Mouse (Mus musculus) forebrain, embryonic 16.5 days (tissue): Measurements from ENCODE around the gene Med8. TPM values are rescaled to one million over a fixed set of nuclear protein-coding genes. Genes with fewer than 3 reads are reported as not detected.

Source experiments
- ATAC-seq: fragments of 200-750 bp; cut with Nextera tagmentation; 2 replicates; pipeline ENCODE4 v1.8.0; 2017; ENCODE audit warnings: mild to moderate bottlenecking, moderate library complexity
- H3K27ac ChIP-seq: fragments of 300-500 bp; sonication (generic); 2 replicates; pipeline ENCODE4 v1.5.1; 2014; ENCODE audit warnings: low read length, control low read depth
- H3K27me3 ChIP-seq: fragments of 300-500 bp; sonication (generic); replicated peaks from 2 replicates; pipeline ENCODE4 v1.6.1; 2014; ENCODE audit warnings: low read length; ENCODE audit not compliant: control insufficient read depth, insufficient read depth
- H3K36me3 ChIP-seq: fragments of 300-500 bp; sonication (generic); 2 replicates; pipeline ENCODE4 v1.6.1; 2014; ENCODE audit not compliant: control insufficient read depth, insufficient read depth
- H3K4me1 ChIP-seq: fragments of 300-500 bp; sonication (generic); replicated peaks from 2 replicates; pipeline ENCODE4 v1.6.1; 2014; ENCODE audit warnings: low read length; ENCODE audit not compliant: control insufficient read depth, insufficient read depth
- H3K4me2 ChIP-seq: fragments of 300-500 bp; sonication (generic); 2 replicates; pipeline ENCODE4 v1.6.1; 2014; ENCODE audit warnings: mild to moderate bottlenecking, low read length, control low read depth
- H3K4me3 ChIP-seq: fragments of 300-500 bp; sonication (generic); replicated peaks from 2 replicates; pipeline ENCODE4 v1.5.1; 2014; ENCODE audit warnings: mild to moderate bottlenecking, low read length, control low read depth
- H3K9ac ChIP-seq: fragments of 300-500 bp; sonication (generic); replicated peaks from 2 replicates; pipeline ENCODE4 v1.6.1; 2014; ENCODE audit warnings: low read depth, low read length, control low read depth
- H3K9me3 ChIP-seq: fragments of 300-500 bp; sonication (generic); 2 replicates; pipeline ENCODE4 v1.6.1; 2016; ENCODE audit warnings: low read length; ENCODE audit not compliant: control insufficient read depth
- WGBS: fragments of 180-500 bp; shearing (Covaris S2); extraction: QIAGEN DNeasy Blood & Tissue Kit; methylation state at CpG from one replicate; pipeline ENCODE4 v1.1.7; 2014; 5-methylcytosine and 5-hydroxymethylcytosine counted together
- polyA plus RNA-seq: library from polyadenylated mRNA; unstranded; fragments of >200 nt; fragmentation: Nextera tagmentation; extraction: Ambion mirVana; gene quantifications from 2 replicates; pipeline ENCODE4 v1.2.1, GENCODE M21; 2015

Med8 gene
- polyA plus RNA-seq, result 113 and 116 TPM in 2 replicates

DNA sequence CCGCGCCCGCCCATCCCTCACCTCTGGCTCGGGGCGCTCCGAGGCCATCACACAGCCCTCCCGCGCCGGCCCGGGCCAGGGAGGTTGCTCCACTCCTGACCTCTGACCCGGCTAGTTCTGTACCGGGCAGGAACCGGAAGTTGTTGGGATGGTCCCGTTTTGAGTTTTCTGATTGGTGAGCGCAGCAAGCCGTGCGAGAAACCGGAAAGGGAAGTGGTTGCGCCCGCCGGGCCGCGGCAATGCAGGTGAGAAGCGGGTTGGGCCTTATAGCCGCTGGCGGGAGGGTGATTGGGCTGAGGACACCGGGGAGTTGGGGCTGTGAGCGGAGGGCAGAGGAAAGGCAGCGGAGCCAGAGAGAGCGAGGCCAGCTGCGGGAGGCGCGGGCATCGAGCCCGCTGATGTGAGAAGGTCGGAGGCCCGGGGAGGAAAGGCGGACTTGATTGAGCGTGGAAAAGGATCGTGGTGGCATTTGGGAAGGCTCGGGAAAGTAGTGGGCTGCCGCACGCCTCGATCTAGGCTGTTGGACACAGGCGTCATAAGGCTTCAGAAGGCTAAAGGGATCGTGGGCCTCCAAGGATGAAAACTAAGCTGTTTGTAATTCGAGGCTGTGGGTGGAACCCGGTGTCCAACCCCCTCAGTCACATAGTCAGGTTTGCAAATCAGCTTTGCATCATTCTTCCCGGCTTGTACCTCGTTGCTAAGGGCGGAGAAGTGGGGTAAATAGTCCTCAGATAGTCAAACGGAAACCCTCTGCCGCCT lies at the start of gene Med8, which contains the start of gene Szt2:
Med8 (plus strand) TSS at position 196 of the 759 bp plus-strand sequence.
Szt2 (minus strand) TSS at position 132 of the 759 bp plus-strand sequence.
- Histone ChIP-seq H3K27me3 (no peaks in the 10 kb centered on the region), H3K27ac (peak within 1 kb of the TSS; percentile 35), H3K9me3 (no peaks in the 10 kb centered on the region), H3K36me3 (peaks cover 17% of the 10 kb centered on the region), H3K4me1 (peaks cover 17% of the 10 kb centered on the region), H3K9ac (peak within 1 kb of the TSS; percentile 92), H3K4me3 (peak within 1 kb of the TSS; percentile 95), H3K4me2 (peak within 1 kb of the TSS; percentile 82)
- under 1% methylated on average over 53 of the region's 53 CpGs for WGBS
- peak; percentile 96 for ATAC-seq

DNA sequence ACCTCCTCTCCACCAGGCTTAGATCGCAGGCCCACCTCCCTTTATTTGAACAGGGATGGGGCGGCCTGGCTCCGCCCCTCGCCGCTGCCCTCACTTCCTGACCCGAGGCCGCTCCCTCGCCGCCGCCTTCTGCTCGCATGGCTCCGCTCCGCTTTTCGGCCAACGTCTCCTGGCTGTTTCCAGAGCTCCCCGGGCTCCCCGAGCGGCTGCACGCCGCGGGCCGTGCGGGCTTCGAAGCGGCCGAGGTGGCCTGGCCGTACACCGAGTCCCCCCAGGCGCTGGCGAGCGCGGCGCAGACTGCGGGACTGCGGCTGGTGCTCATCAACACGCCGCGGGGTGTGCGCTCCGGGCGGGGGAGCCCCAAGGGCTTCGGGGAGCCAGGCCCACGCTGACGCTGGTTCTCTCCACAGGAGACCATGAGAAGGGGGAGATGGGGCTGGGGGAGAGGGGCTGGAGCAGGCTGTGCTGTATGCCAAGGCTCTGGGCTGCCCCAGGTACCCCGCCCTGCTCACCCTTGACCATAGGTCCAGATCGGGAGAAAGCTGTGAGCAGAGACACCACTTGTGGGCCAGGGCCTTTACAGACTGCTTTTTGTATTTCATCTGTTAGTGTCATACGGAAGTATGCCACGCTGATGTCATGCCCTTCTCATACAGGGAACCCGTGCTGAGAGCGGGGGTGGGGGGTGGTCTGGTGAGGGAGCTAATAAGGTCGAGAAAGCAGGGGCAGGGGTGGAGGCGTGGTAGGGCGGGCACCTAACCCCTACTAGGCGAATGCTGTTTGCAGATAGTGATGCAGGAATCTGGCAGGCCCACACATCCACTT lies 49.0 kb upstream of the Med8 start:
- H3K36me3 ChIP-seq, result peaks cover 15% of the 10 kb centered on the region; the same call in 1 of the 2 replicates
- peak overlapping the region; percentile 86 for H3K4me2 ChIP-seq
- H3K4me3 ChIP-seq, result peak overlapping the region; percentile 67
- 1% methylated on average over 53 of the region's 54 CpGs for WGBS
- H3K27me3 ChIP-seq, result no peaks in the 10 kb centered on the region
- H3K9ac ChIP-seq, result peak overlapping the region; percentile 87
- H3K27ac ChIP-seq, result peak overlapping the region; percentile 88
- ATAC-seq, result peak; percentile 72
- no peaks in the 10 kb centered on the region for H3K9me3 ChIP-seq
- H3K4me1 ChIP-seq, result peaks cover 14% of the 10 kb centered on the region

DNA sequence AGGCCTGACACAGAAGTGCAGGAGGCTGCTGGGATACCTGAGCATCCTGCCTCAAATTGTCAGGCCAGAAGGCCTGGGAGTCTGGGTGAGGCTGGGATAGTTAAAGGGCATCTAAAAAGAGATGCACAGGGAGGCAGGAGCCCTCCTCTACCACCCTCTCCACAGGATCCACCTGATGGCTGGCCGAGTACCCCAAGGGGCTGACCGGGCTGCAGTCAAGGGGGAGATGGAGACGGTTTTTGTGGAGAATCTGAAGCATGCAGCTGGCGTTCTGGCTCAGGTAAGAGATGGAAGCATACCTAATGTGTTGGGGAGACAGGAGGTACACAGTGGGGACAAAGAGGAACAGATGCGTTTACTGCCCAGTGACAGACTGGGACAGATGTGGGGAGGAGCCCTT lies 47.7 kb upstream of the Med8 start:
- Histone ChIP-seq H3K4me1 (peaks cover 14% of the 10 kb centered on the region), H3K9ac (no peak overlapping the region), H3K4me3 (no peak overlapping the region), H3K9me3 (no peaks in the 10 kb centered on the region), H3K36me3 (peaks cover 24% of the 10 kb centered on the region), H3K27me3 (no peaks in the 10 kb centered on the region), H3K4me2 (no peak overlapping the region), H3K27ac (no peak overlapping the region)
- WGBS, result 84% methylated on average over 5 of the region's 5 CpGs
- ATAC-seq, result no peak

DNA sequence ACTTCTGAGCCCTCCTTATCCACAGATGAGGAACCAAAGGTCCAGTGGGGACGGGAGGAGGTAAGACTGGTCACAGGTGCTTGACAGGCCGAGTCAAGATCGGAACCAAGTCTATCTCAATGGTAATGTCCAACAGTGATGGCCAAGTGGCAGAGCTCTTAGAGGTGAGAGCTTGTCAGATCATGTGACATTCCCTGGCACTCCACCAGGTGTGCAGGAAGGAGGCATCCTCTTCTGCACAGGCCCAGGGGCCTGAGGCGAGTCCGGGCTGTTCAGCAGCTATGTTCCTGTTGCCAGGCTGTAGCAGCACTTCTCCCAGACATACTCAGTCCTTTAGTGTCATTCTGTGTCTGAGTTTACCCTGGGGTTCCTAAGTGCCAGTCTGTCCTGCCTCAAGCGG lies 46.3 kb upstream of the Med8 start:
- 93% methylated on average over 6 of the region's 6 CpGs for WGBS
- H3K27me3 ChIP-seq, result no peaks in the 10 kb centered on the region
- H3K36me3 ChIP-seq, result peaks cover 30% of the 10 kb centered on the region
- no peak overlapping the region for H3K27ac ChIP-seq
- ATAC-seq, result no peak
- no peak overlapping the region for H3K4me3 ChIP-seq
- H3K9ac ChIP-seq, result no peak overlapping the region
- no peaks in the 10 kb centered on the region for H3K9me3 ChIP-seq
- peaks cover 14% of the 10 kb centered on the region for H3K4me1 ChIP-seq
- H3K4me2 ChIP-seq, result no peak overlapping the region

DNA sequence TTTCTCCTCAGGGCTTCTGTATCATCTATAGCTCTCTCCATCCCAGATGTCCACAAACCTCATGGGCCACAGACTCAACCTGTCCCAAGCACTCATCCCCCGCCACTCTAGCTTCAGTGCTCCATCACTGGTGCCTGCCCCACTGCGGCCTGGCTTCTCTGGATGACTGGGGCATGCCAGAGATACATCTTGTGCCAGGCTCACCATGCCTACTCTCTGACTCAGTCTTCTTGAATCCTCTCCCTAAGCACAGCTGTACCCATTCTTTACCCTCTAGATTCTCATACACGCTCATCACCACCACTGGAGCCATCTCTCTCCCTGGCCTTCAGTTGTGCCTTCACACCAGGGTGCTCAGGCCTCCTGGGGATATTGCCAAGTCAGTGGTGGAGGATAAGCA lies 45.2 kb upstream of the Med8 start:
- no peaks in the 10 kb centered on the region for H3K9me3 ChIP-seq
- no peak overlapping the region for H3K4me3 ChIP-seq
- peaks cover 14% of the 10 kb centered on the region for H3K4me1 ChIP-seq
- no peak for ATAC-seq
- no peak overlapping the region for H3K4me2 ChIP-seq
- WGBS, result 95% methylated on average over 3 of the region's 3 CpGs
- H3K9ac ChIP-seq, result no peak overlapping the region
- no peak overlapping the region for H3K27ac ChIP-seq
- H3K27me3 ChIP-seq, result no peaks in the 10 kb centered on the region
- H3K36me3 ChIP-seq, result peaks cover 39% of the 10 kb centered on the region

DNA sequence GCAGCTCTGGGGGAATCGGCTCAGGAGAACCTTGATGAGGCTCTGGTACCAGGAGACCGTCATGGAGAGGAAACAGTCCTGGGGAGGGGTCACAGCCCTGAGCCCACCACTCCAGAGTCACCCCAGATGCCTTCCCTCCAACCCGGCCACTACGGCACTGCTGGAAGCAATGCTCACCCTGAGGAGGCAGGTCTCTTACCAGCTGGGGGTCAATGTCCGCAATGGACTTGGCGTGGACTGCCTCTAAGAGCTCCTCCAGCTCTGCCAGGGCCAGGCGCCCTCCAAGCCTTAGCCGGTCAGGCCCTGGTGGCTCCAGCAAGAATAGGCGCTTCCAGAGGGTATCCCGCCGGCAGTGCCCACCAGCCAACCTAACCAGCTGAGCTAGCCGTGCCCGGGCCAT lies 44.5 kb upstream of the Med8 start:
- 94% methylated on average over 13 of the region's 13 CpGs for WGBS
- Histone ChIP-seq H3K4me2 (no peak overlapping the region), H3K27ac (no peak overlapping the region), H3K9me3 (no peaks in the 10 kb centered on the region), H3K4me3 (no peak overlapping the region), H3K27me3 (no peaks in the 10 kb centered on the region), H3K9ac (no peak overlapping the region), H3K36me3 (peaks cover 46% of the 10 kb centered on the region), H3K4me1 (peaks cover 8% of the 10 kb centered on the region)
- ATAC-seq, result no peak

DNA sequence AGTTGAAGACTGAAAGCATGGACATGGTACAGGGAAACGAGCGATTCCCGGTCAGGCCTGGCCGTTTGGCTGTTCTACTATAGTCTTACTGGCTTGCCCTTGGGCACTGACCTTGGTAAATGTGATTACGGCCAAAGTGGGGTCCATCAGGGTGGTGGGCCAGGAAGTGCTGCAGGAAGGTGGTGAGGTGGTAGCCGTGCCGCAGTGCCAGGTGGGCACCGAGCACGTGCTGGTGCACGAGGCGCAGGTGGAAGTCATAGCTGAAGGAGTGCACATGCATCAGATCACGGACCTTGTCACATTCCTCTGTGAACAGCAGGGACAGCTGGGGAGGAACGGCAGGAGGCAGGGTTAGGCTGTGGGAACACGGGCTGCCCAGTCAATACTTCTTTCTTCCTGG lies 43.1 kb upstream of the Med8 start:
- no peak overlapping the region for H3K4me2 ChIP-seq
- H3K9me3 ChIP-seq, result no peaks in the 10 kb centered on the region
- WGBS, result 89% methylated on average over 14 of the region's 14 CpGs

DNA sequence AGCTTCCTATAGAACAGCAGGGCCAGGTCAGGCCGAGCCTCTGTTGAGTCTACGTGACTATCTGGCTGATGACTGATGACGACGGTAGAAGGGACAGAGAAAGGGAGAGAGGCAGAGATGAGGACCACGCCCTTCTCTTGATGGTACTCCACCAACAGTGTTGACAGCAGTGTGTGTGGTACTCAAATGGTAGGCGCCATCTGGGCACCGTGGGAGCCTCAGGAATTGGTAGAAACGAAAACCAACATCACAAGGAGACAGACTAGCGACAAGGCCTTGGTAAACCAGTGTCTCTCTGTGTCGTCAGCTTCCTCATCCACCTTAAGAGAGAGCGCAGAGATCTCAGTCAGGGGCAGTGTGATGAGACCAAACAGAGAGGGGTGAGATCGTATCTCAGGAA lies 41.6 kb upstream of the Med8 start:
- H3K4me2 ChIP-seq, result no peak overlapping the region
- no peaks in the 10 kb centered on the region for H3K9me3 ChIP-seq
- H3K9ac ChIP-seq, result no peak overlapping the region
- H3K36me3 ChIP-seq, result peaks cover 53% of the 10 kb centered on the region
- no peak for ATAC-seq
- no peak overlapping the region for H3K27ac ChIP-seq
- H3K4me1 ChIP-seq, result no peaks in the 10 kb centered on the region
- WGBS, result 88% methylated on average over 12 of the region's 12 CpGs
- H3K4me3 ChIP-seq, result no peak overlapping the region
- H3K27me3 ChIP-seq, result no peaks in the 10 kb centered on the region

More for the DNA sequence above, 43.1 kb upstream of the Med8 start:
- Histone ChIP-seq H3K27ac (no peak overlapping the region), H3K4me1 (no peaks in the 10 kb centered on the region), H3K4me3 (no peak overlapping the region), H3K27me3 (no peaks in the 10 kb centered on the region), H3K9ac (no peak overlapping the region), H3K36me3 (peaks cover 53% of the 10 kb centered on the region)
- no peak for ATAC-seq

DNA sequence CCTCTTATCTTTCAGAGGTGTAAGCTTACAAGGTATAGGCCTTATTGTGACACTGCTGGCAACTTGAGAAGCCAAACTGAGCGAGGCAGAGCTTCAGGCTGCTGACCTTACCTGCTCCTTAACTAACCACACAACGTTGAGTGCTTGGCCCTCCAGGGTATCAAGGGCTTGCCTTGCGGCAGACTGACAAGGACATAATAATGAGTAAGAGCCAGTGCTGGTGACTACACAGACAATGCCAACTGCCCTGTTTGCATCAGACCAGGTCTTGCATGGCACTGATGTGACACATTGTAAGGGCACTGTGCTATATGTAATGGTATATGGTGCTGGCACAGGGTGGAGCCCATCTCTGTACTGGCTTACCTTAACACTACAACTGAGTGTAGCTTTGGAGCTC lies 40.5 kb upstream of the Med8 start:
- 95% methylated on average over 3 of the region's 3 CpGs for WGBS
- no peaks in the 10 kb centered on the region for H3K9me3 ChIP-seq
- H3K27ac ChIP-seq, result no peak overlapping the region
- H3K4me1 ChIP-seq, result no peaks in the 10 kb centered on the region
- H3K27me3 ChIP-seq, result no peaks in the 10 kb centered on the region
- H3K36me3 ChIP-seq, result peaks cover 60% of the 10 kb centered on the region
- no peak overlapping the region for H3K9ac ChIP-seq
- no peak overlapping the region for H3K4me2 ChIP-seq
- no peak overlapping the region for H3K4me3 ChIP-seq
- no peak for ATAC-seq
